Mouse (Mus musculus): ENCODE results near the gene 1110032A03Rik.

The 1110032A03Rik gene

DNA sequence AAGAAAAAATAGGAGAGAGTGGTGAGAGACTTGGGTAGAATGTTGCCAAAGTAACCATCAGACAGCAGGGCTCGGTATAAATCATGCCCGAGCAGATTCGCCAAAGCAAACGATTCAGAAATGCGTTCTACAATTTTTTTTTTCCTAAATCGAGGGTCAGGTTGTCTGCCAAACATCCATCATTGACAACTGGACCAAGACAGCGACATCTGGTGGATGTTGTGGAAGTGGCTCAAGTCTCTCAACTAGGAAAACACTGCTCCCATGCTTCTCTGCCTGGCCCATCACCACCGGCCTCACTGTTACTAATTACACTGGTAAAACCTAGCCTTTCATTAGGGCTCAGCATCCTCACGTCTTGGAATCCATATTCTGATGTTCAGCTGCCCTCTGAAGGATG lies 40.3 kb downstream of the 1110032A03Rik start:
- in situ Hi-C loops (cut with MboI, MseI): loop anchor here (5.0 kb wide), 1 partner anchor 38 kb away; no protein-coding TSS in a partner anchor

DNA sequence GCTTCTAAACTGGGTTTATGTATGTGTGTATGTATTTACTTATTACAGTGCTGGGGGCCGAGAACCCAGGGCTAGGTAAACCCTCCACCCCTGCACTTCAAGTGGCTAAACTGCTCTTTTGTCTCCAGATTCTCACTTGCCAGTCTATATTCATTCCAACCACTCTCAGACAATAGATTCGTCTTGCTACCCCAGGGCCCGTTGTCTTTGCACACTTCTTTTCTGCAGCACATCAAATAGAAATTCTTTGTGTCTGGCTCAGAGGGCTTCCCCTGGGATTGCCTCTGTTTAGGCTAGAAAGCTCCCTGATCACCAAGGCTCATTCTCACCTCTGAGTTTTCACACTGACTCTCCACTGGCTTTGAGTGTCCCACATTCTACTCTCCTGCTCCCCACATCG lies 42.8 kb downstream of the 1110032A03Rik start:
- in situ Hi-C loops (cut with MboI, MseI): no loop called here

DNA sequence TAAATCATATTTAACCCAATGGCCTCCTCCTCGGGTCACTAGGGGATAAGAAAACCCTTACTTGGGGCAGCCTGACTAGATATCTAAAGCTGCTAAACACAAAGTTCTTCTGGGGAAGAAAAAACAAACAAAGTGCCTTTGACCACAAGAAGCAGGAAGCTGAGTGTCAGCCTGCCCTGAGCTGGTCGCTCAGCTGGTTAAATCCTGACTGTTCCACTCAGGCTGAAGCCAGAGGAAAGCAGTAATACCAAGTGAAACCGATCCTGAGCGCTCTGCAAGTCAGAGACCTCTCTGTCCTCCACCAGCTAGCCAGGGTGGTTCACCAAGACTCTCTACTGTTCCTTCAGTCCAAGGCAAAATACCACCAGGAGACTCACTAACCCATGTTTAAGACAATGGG lies 45.7 kb downstream of the 1110032A03Rik start:
- in situ Hi-C loops (cut with MboI, MseI): no loop called here

DNA sequence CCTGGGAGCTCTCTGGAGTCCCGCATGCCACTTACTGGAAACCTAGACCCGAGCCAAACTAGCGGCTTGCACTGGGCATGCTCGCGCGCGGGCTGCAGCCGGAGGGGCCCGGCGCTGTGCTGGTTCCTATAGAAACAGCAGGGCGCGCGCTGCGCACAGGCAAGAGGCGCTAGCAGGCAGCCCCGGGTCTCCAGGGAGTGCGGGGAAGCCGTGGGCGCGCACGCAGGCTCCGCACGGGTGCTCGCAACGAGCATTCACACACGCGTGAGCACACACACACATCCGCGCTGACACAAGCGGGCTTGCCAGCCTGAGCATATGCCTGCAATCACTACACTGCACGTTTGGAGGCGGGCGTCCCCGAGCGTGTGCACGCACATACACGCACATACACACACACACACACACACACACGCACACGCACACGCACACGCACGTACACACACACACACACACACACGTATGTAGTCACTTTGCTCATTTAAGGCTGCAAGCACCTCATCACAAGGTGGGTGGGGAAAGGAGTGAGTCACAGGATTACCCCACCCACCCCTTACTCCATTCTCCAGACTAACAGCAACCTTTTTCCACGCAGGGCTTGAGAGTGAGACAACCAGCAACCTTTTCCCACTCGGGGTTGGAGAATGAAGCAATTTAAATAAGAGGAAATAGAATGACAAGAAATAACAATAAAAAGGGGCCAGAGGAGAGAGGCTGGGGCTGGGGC lies 47.2 kb downstream of the 1110032A03Rik start:
- in situ Hi-C loops (cut with MboI, MseI): no loop called here

DNA sequence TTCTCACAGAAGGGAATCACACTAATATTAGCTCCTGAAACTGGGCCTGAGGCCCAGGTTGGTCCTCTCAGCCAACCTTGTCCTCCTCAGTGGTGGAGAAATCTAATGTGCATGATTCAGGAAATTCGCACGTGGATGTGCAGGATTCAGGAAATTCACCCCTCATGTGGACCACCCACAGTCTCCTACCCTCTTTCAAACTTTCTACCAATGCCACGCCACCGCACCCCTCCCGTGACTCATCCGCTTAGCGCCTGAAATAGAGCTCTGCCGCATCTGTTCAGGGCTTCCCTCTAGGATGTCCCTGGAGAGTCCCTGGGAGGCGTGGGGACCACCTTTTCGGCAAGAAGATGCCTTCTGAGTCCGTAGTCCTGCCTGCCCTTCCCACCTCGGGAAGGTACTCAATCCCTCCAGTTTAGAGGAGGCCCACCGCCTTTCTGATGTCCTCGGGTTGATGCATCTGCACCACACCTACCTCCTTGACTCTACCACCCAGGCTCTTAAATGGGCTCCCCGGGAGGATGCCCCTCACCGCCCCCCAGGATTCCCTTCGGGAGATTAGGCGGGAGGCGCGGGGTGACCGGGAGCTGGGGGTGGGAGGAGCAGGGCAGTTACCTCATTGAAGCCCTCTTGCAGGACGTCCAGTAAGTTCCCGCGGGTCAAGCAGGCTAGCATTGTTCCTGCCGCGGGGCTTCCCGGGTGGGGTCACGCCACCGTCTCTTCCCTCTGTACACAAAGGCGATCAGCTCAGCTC lies 48.0 kb downstream of the 1110032A03Rik start:
- in situ Hi-C loops (cut with MboI, MseI): no loop called here

DNA sequence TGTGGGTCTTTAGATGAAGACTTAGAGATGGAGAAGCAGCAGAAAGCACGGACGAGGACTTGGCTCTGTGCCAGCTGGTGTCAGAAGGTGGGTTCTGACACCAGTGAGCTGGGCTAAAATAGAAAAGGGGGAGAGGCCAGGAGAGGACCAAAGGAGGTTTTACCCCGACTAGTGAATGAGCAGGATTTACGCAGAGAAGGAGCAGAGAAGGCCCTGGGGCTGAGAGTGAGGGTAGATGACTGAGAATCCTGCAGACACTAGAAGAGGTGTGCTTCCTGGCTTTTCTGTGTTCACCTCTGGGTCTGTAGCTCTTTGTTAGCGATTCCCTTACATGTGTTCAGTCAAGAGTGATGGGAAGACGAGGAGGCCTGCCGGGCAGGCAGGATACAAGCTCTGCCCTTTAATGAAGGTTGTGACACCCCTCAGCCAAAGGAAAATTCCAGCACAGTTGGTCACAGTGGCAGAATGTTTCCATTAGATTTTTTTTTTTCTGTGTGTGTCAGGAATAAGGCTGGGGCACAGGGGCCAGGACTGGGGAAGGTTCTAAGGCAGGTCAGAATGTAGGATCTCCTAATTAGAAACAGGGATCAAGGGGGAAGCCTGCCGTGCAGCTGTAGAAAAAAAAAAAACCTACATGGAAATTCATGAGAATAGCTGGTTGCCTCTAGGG lies 49.3 kb downstream of the 1110032A03Rik start:
- in situ Hi-C loops (cut with MboI, MseI): no loop called here

DNA sequence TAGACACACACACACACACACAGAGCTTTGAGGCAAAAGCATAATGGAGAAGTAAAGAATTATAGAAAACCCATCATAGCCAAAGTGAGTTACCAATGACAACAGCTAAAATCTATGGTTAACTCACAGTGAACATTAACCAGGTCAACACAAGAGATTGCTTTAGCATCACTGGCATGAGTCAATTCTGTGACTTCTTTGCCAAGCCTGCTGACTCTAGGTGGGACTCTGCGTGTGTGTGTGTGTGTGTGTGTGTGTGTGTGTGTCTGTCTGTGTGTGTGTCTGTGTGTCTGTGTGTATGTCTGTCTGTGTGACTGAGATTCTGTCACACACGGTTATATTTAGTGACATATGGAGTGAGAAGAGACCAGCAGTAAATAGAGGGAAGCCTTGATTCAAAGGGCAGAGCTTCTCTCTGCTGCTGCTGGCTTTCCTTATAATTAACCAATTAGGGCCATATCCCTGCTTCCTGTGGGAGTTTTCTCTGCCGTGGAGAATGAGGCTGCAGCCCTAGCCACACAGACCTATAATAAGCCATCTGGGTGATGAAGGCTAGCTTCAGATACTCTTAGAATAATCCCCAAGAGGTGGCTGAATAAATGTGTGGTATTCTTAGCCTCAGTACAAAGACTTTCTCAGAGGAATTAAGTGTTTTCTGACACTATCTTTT lies 50.5 kb downstream of the 1110032A03Rik start:
- in situ Hi-C loops (cut with MboI, MseI): no loop called here

DNA sequence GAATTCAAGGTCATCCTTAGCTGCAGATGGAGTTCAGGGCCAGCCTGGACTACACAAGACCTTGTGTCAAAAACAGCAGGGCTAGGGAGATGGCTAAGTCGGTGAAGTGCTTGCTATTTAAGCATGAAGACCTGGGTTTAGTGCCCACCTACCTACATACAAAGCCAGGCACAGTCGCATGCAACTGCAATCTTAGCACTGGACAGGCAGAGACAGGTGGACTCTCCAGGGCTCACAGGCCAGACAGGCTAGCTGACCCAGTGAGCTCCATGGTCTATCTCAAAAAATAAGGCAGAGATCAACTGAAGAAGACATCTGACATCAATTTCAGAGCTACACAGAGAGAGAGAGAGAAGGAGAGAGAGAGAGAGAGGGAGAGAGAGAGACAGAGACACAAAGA lies 51.2 kb downstream of the 1110032A03Rik start:
- in situ Hi-C loops (cut with MboI, MseI): no loop called here

DNA sequence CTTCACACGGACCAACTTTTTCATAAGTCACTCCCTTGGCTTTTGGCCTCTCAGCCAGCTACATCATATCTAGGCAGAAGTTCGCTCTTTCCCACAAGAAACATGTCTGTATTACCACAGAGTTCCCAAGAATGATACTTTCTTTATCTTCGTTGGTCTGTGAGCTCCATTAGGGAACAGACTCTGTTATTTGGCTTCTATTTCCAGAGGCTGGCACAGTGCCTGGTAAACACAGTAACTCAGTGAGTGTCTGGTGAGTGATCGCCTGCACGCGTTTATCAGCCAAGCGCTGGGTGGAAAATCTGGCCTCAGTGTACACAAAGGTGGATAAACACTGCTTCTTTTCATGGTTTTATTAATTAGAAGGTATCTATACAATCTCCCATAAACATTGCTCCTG lies 51.9 kb downstream of the 1110032A03Rik start:
- in situ Hi-C loops (cut with MboI, MseI): no loop called here

DNA sequence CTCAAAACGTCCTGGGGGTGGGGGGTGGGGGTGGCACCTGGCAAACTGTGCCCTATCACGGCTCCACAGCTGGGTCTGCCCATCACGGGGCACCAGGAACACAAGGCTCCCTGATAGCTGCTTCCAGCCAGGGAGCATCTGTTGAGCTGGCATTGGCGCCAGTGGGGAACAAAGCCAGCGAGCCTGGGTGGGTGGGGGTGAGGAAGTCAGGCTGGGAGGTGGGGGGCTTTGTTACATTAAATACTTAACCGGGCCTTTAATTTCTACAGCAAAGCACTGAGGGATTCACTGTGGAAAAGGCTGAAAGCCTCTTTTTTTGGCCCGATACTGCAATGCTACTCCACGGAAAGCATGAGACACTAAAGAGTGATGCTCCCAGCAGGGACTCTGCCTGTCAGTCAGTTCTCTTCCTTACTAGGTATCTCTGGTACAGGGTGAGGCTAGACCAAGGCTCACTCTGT lies 52.8 kb downstream of the 1110032A03Rik start:
- in situ Hi-C loops (cut with MboI, MseI): no loop called here

DNA sequence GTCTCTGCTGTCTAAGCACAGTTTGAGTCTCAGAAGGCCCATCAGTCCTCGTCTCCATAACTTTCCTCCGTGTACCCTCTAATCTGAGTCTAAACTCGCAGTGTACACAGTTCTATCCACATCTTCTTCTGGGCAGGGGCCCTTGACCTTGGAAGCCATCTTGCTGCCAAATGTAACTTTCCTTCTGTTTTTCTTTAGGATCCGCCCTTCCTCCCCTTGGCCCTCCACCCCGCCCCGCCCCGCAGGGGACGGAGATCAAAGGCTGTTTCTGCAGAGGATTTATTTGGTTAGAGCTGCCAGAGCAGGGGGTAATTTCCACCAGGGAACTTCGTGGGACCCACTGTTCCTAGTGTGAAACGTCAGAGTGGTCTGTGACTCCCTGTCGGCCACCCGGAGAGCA lies 54.3 kb downstream of the 1110032A03Rik start:
- in situ Hi-C loops (cut with MboI, MseI): no loop called here

DNA sequence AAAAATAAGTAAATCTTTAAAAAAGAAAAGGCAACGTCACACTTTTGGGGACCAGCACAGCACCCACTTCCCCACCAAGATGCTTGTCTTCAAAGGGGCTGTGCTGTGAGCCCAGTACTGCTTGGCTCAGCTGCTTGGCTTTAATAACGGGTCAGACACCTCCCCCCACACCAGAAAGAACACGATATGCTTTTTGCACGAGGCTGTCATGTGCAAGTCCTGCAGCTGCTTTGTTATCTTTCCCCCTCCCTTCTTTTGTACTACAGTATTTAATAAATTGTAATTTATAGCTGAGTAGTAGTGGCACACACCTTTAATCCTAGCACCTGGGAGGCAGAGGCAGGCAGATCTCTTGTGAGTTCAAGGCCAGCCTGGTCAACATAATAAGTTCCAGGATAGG lies 56.4 kb downstream of the 1110032A03Rik start:
- in situ Hi-C loops (cut with MboI, MseI): no loop called here

DNA sequence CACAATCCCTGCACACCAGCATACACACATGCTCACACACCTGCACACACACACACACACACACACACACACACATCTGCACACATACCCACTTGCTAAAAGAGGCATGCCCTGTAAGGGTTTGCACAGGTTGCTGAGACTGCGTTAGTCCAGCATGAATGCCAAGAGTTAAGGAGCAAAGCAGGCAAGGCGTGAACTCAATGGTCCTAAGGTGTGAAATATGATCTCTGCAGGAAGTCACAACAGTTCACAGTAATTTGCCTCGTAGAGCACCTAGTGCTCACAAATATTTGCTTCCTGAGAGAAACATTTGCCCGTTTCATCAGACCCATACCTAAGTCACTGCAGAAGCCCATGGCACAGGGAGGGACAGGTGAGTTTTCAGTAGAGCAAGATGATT lies 61.1 kb downstream of the 1110032A03Rik start:
- in situ Hi-C loops (cut with MboI, MseI): no loop called here
